In genomic region chr11:36000585-36001281, GRCm38 (mm10) we compare ENCODE assay signal across 8 mouse cellular contexts. TPM values are rescaled to one million over a fixed set of nuclear protein-coding genes. Genes with fewer than 3 reads are reported as not detected.
DNase-seq lines count a peak whose midpoint lies in the region; ATAC-seq and TF ChIP-seq lines count a peak whose summit lies in the region.
"Had no signal": no experiment of that assay in that cellular context is flagged by ENCODE, and none has a peak within 500 bp of the region (broad histone marks: within the 10 kb centered on the region; RNA-seq: fewer than 3 reads in every experiment).

No protein-coding gene starts in this region.

- peak overlapping the region; percentile 35; the same call in 1 of the 2 replicates for H3K27ac ChIP-seq in lung, postnatal 0 days (ENCODE audit: low read length)
- 0 out of 2 replicates have a peak overlapping the region, but pooled peaks have one; percentile 12 for H3K27ac ChIP-seq in forebrain, embryonic 15.5 days (replicated peaks)
- H3K27ac ChIP-seq in liver, embryonic 14.5 days, result no peak overlapping the region
- H3K27ac ChIP-seq: macrophage had no signal

- no peak overlapping the region for H3K4me3 ChIP-seq in lung, postnatal 0 days (ENCODE audit: low read depth, low read length)
- H3K4me3 ChIP-seq in forebrain, embryonic 15.5 days, result peak overlapping the region; percentile 21
- H3K4me3 ChIP-seq in liver, embryonic 14.5 days (ENCODE audit: insufficient read depth in 1 of 2, low read depth in 2 of 2, low read length in 2 of 2), result peak overlapping the region; percentile 16; a peak in 1 of 4 replicates

- peak; percentile 83 for ATAC-seq in lung, postnatal 0 days
- ATAC-seq in forebrain, embryonic 15.5 days (replicated peaks), result no peak
- peak; percentile 58; the same call in 1 of the 2 replicates for ATAC-seq in liver, embryonic 14.5 days (ENCODE audit: insufficient read depth)

- H3K4me1 ChIP-seq in lung, postnatal 0 days (ENCODE audit: insufficient read depth, low read depth, low read length), result peaks cover 8% of the 10 kb centered on the region
- H3K4me1 ChIP-seq in forebrain, embryonic 15.5 days, result peaks cover 20% of the 10 kb centered on the region
- peaks cover 0 to 8% of the 10 kb centered on the region in 2 experiments; a peak in 3 of 4 replicates for H3K4me1 ChIP-seq in liver, embryonic 14.5 days (replicated peaks; ENCODE audit: control insufficient read depth in 2 of 2, insufficient read depth in 2 of 2, low read length in 1 of 2)

- H3K9ac ChIP-seq in lung, postnatal 0 days (replicated peaks; ENCODE audit: low read depth), result no peak overlapping the region
- H3K9ac ChIP-seq in forebrain, embryonic 15.5 days (replicated peaks), result no peak overlapping the region
- no peak overlapping the region for H3K9ac ChIP-seq in liver, embryonic 14.5 days (replicated peaks)

- 6% methylated on average over 10 of the region's 10 CpGs for WGBS in lung, postnatal 0 days
- WGBS in forebrain, embryonic 15.5 days, result 7% methylated on average over 10 of the region's 10 CpGs
- WGBS in liver, embryonic 14.5 days (ENCODE audit: insufficient replicate concordance), result 3% methylated on average over 10 of the region's 10 CpGs

- TF ChIP-seq EP300 in lung, postnatal 0 days (IDR thresholded peaks at IDR 0.05), result no peak; the same call in 1 of the 2 replicates
- TF ChIP-seq EP300 in liver, embryonic 14.5 days (IDR thresholded peaks at IDR 0.05; ENCODE audit: low read depth), result no peak

- no peaks in the 10 kb centered on the region for H3K9me3 ChIP-seq in lung, postnatal 0 days (ENCODE audit: low read length)
- no peaks in the 10 kb centered on the region for H3K9me3 ChIP-seq in forebrain, embryonic 15.5 days
- no peaks in the 10 kb centered on the region for H3K9me3 ChIP-seq in liver, embryonic 14.5 days (ENCODE audit: control insufficient read depth, low read length)

- no peaks in the 10 kb centered on the region for H3K27me3 ChIP-seq in lung, postnatal 0 days (replicated peaks; ENCODE audit: insufficient read depth, low read length)
- no peaks in the 10 kb centered on the region for H3K27me3 ChIP-seq in forebrain, embryonic 15.5 days
- H3K27me3 ChIP-seq in liver, embryonic 14.5 days (ENCODE audit: control insufficient read depth, insufficient read depth, low read length), result no peaks in the 10 kb centered on the region

- no peak for DNase-seq in lung, postnatal 0 days (ENCODE audit: low spot score)
- no peak for DNase-seq in lung, postnatal 25 days (ENCODE audit: low spot score)
- no peak for DNase-seq in liver, embryonic 14.5 days (ENCODE audit: low read depth in 3 of 3, low spot score in 3 of 3)
- peak; percentile 65 for DNase-seq in yolk sac, embryonic 10.5 days (ENCODE audit: low spot score)
- DNase-seq in ovary, postnatal 10 days (ENCODE audit: low spot score), result no peak
- no peak for DNase-seq in urinary bladder, postnatal 14 days (ENCODE audit: low spot score)

- no peak for TF ChIP-seq CTCF in lung, postnatal 0 days (IDR thresholded peaks at IDR 0.05)
- TF ChIP-seq CTCF in liver, embryonic 14.5 days (IDR thresholded peaks at IDR 0.05; ENCODE audit: low read depth), result no peak

- H3K4me2 ChIP-seq in lung, postnatal 0 days (replicated peaks; ENCODE audit: low read depth, low read length), result peak overlapping the region; percentile 29; the same call in 1 of the 2 replicates
- H3K4me2 ChIP-seq in forebrain, embryonic 15.5 days (replicated peaks), result peak overlapping the region; percentile 42
- H3K4me2 ChIP-seq in liver, embryonic 14.5 days (ENCODE audit: low read depth), result peak overlapping the region; percentile 57

- H3K36me3 ChIP-seq in lung, postnatal 0 days (ENCODE audit: insufficient read depth, low read length), result no peaks in the 10 kb centered on the region
- no peaks in the 10 kb centered on the region for H3K36me3 ChIP-seq in forebrain, embryonic 15.5 days
- no peaks in the 10 kb centered on the region for H3K36me3 ChIP-seq in liver, embryonic 14.5 days (replicated peaks; ENCODE audit: control insufficient read depth, insufficient read depth, low read depth)

RNA-seq across cellular contexts. Expression of gene Wwc1, which starts 20.4 kb away (rescaled TPM):
- polyA plus RNA-seq in lung, postnatal 0 days (2015; fragmentation: Nextera tagmentation; extraction: Ambion mirVana), result 22.1 and 31.0 TPM in 2 replicates
- polyA plus RNA-seq in forebrain, embryonic 15.5 days (2015; fragmentation: Nextera tagmentation; extraction: Ambion mirVana), result 15.6 and 22.2 TPM in 2 replicates
- 1.7 and 2.5 TPM in 2 replicates for polyA plus RNA-seq in liver, embryonic 14.5 days (2012; rRNA removed)
- 0.65 and 0.85 TPM in 2 replicates for polyA plus RNA-seq in liver, embryonic 14.5 days (2014; fragmentation: Nextera tagmentation; extraction: Ambion mirVana)
